Mouse (Mus musculus) neural tube, embryonic 13.5 days (tissue): ENCODE measurements around the gene Gm20503. TPM values are rescaled to one million over a fixed set of nuclear protein-coding genes. Genes with fewer than 3 reads are reported as not detected.
A peak's percentile ranks its signal among the peaks of the same experiment; 100 is the strongest.

Source experiments
- ATAC-seq: fragments of 200-750 bp; cut with Nextera tagmentation; 2 replicates; pipeline ENCODE4 v1.8.0; 2017; ENCODE audit warnings: low read depth, mild to moderate bottlenecking, moderate TSS enrichment, moderate library complexity
- H3K27ac ChIP-seq: fragments of 300-500 bp; sonication (generic); replicated peaks from 2 replicates; pipeline ENCODE4 v1.5.1; 2015; ENCODE audit warnings: moderate library complexity, mild to moderate bottlenecking, inconsistent platforms
- H3K27me3 ChIP-seq: fragments of 300-500 bp; sonication (generic); 2 replicates; pipeline ENCODE4 v1.6.1; 2015; ENCODE audit warnings: mild to moderate bottlenecking, inconsistent platforms
- H3K36me3 ChIP-seq: fragments of 300-500 bp; sonication (generic); 2 replicates; pipeline ENCODE4 v1.6.1; 2015; ENCODE audit warnings: mild to moderate bottlenecking, inconsistent platforms
- H3K4me1 ChIP-seq: fragments of 300-500 bp; sonication (generic); replicated peaks from 2 replicates; pipeline ENCODE4 v1.6.1; 2015; ENCODE audit warnings: inconsistent platforms
- H3K4me2 ChIP-seq: fragments of 300-500 bp; sonication (generic); 2 replicates; pipeline ENCODE4 v1.6.1; 2015; ENCODE audit warnings: inconsistent platforms, mild to moderate bottlenecking, moderate library complexity
- H3K4me3 ChIP-seq: fragments of 300-500 bp; sonication (generic); 2 replicates; pipeline ENCODE4 v1.5.1; 2015; ENCODE audit warnings: mild to moderate bottlenecking, inconsistent platforms
- H3K9ac ChIP-seq: fragments of 300-500 bp; sonication (generic); 2 replicates; pipeline ENCODE4 v1.6.1; 2015; ENCODE audit warnings: moderate library complexity, mild to moderate bottlenecking, inconsistent platforms
- H3K9me3 ChIP-seq: fragments of 300-500 bp; sonication (generic); 2 replicates; pipeline ENCODE4 v1.6.1; 2016; ENCODE audit warnings: inconsistent platforms
- WGBS: fragments of 180-500 bp; shearing (Covaris S2); methylation state at CpG from one replicate; pipeline ENCODE4 v1.1.7; 2015; 5-methylcytosine and 5-hydroxymethylcytosine counted together
- polyA plus RNA-seq: library from polyadenylated mRNA; unstranded; fragments of >200 nt; fragmentation: Nextera tagmentation; extraction: Ambion mirVana; gene quantifications from 2 replicates; pipeline ENCODE4 v1.2.1, GENCODE M21; 2015

Gm20503 gene
- 4.8 and 10.0 TPM in 2 replicates for polyA plus RNA-seq

- WGBS: under 1% methylated on average over 86 of the region's 89 CpGs
- Histone ChIP-seq H3K27ac (peak within 1 kb of the TSS; percentile 92), H3K9me3 (no peaks in the 10 kb centered on the region), H3K4me2 (peak within 1 kb of the TSS; percentile 91), H3K4me3 (peak within 1 kb of the TSS; percentile 95), H3K4me1 (peaks cover 34% of the 10 kb centered on the region), H3K27me3 (no peaks in the 10 kb centered on the region), H3K9ac (peak within 1 kb of the TSS; percentile 97), H3K36me3 (no peaks in the 10 kb centered on the region)
- peak; percentile 99 for ATAC-seq
These were observed at the start of gene Gm20503 for GRCm38 (mm10) chr4:59002948-59003805. Gene Gm20503, plus strand, starts transcription at chr4:59003210.

GRCm38 (mm10) chr4:58961719-58962118 is 41.3 kb upstream of the Gm20503 start:
- Histone ChIP-seq H3K36me3 (peaks cover 9% of the 10 kb centered on the region), H3K9ac (no peak overlapping the region), H3K4me1 (no peaks in the 10 kb centered on the region), H3K4me2 (no peak overlapping the region), H3K27ac (no peak overlapping the region), H3K9me3 (no peaks in the 10 kb centered on the region), H3K27me3 (no peaks in the 10 kb centered on the region), H3K4me3 (no peak overlapping the region)
- 96% methylated on average over 15 of the region's 15 CpGs for WGBS
- no peak for ATAC-seq

DNA sequence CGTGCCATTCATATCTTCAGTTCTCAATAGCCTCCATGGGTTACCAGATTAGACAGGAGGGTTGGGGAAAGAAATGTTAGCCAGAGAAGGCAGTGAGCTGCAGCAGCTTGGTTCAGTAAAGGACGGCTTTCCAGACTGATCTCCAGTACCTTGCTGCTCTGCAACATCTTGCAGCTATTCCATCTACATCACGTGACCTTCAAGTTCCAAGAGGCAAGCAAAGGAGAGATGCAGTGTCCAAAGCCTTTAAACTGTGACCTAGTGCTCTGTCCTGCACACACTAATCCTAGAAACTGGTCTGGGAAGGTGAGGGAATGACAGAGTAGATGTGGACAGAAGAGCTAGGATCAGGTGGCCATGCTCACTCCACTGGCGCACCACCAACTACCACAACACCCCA is 39.7 kb upstream of the Gm20503 start:
- Histone ChIP-seq H3K9ac (no peak overlapping the region), H3K27me3 (no peaks in the 10 kb centered on the region), H3K4me3 (no peak overlapping the region), H3K36me3 (no peaks in the 10 kb centered on the region), H3K4me1 (no peaks in the 10 kb centered on the region), H3K4me2 (no peak overlapping the region), H3K9me3 (no peaks in the 10 kb centered on the region), H3K27ac (no peak overlapping the region)
- WGBS: 95% methylated on average over 4 of the region's 4 CpGs
- no peak for ATAC-seq

- Histone ChIP-seq H3K4me2 (no peak overlapping the region), H3K27ac (no peak overlapping the region), H3K4me1 (no peaks in the 10 kb centered on the region), H3K27me3 (no peaks in the 10 kb centered on the region), H3K9me3 (no peaks in the 10 kb centered on the region), H3K9ac (no peak overlapping the region), H3K4me3 (no peak overlapping the region), H3K36me3 (no peaks in the 10 kb centered on the region)
- 76% methylated on average over 1 of the region's 1 CpGs for WGBS
- ATAC-seq: no peak
These were observed 37.9 kb upstream of the Gm20503 start for GRCm38 (mm10) chr4:58965136-58965535.

- H3K27me3 ChIP-seq: no peaks in the 10 kb centered on the region
- no peak for ATAC-seq
- H3K9ac ChIP-seq: no peak overlapping the region
- WGBS: 81% methylated on average over 4 of the region's 4 CpGs
- no peaks in the 10 kb centered on the region for H3K4me1 ChIP-seq
- no peaks in the 10 kb centered on the region for H3K9me3 ChIP-seq
- no peak overlapping the region for H3K4me2 ChIP-seq
- H3K27ac ChIP-seq: no peak overlapping the region
- no peak overlapping the region for H3K4me3 ChIP-seq
- no peaks in the 10 kb centered on the region for H3K36me3 ChIP-seq
These were observed 32.3 kb upstream of the Gm20503 start for GRCm38 (mm10) chr4:58970678-58971077.

GRCm38 (mm10) chr4:58975711-58976110 is 27.3 kb upstream of the Gm20503 start:
- Histone ChIP-seq H3K9me3 (no peaks in the 10 kb centered on the region), H3K27ac (no peak overlapping the region), H3K4me1 (no peaks in the 10 kb centered on the region), H3K4me2 (no peak overlapping the region), H3K9ac (no peak overlapping the region), H3K36me3 (no peaks in the 10 kb centered on the region), H3K27me3 (no peaks in the 10 kb centered on the region), H3K4me3 (no peak overlapping the region)
- ATAC-seq: no peak
- WGBS: 83% methylated on average over 5 of the region's 5 CpGs

GRCm38 (mm10) chr4:58981421-58981820 is 21.6 kb upstream of the Gm20503 start:
- Histone ChIP-seq H3K27ac (no peak overlapping the region), H3K9me3 (no peaks in the 10 kb centered on the region), H3K27me3 (no peaks in the 10 kb centered on the region), H3K4me2 (no peak overlapping the region), H3K4me3 (no peak overlapping the region), H3K36me3 (no peaks in the 10 kb centered on the region), H3K4me1 (peaks cover 3% of the 10 kb centered on the region; the same call in 1 of the 2 replicates), H3K9ac (no peak overlapping the region)
- ATAC-seq: no peak
- whole genome bisulfite sequencing: 59% methylated on average over 6 of the region's 6 CpGs

DNA sequence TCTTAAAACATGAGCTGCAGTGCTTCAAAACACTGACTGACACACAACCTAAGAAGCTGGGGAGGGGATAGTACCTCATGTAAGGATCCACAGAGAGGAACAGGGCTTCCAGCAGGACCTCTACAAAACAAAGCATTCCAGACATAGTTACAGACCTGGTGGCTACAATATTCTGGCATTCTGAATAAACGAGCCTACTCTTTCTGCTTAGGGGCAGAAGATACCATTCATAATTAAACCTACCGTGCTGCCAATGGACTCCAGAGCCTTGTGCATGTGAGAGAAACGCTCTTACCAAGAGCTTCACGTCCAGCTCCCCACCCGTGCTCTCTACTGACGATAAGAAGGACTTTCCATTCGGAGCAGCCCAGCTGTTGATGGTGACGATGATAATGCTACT is 20.2 kb upstream of the Gm20503 start:
- H3K27me3 ChIP-seq: no peaks in the 10 kb centered on the region
- 94% methylated on average over 8 of the region's 8 CpGs for WGBS
- H3K4me1 ChIP-seq: peaks cover 12% of the 10 kb centered on the region
- no peaks in the 10 kb centered on the region for H3K36me3 ChIP-seq
- no peaks in the 10 kb centered on the region for H3K9me3 ChIP-seq
- ATAC-seq: no peak
- H3K27ac ChIP-seq: no peak overlapping the region
- no peak overlapping the region for H3K4me2 ChIP-seq
- no peak overlapping the region for H3K4me3 ChIP-seq
- H3K9ac ChIP-seq: no peak overlapping the region

- no peaks in the 10 kb centered on the region for H3K9me3 ChIP-seq
- H3K4me1 ChIP-seq: peaks cover 12% of the 10 kb centered on the region
- H3K36me3 ChIP-seq: no peaks in the 10 kb centered on the region
- no peak overlapping the region for H3K27ac ChIP-seq
- WGBS: 23% methylated on average over 7 of the region's 7 CpGs
- no peak for ATAC-seq
- H3K4me3 ChIP-seq: no peak overlapping the region
- no peak overlapping the region for H3K4me2 ChIP-seq
- H3K27me3 ChIP-seq: no peaks in the 10 kb centered on the region
- no peak overlapping the region for H3K9ac ChIP-seq
These were observed 17.8 kb upstream of the Gm20503 start for GRCm38 (mm10) chr4:58985157-58985648.

DNA sequence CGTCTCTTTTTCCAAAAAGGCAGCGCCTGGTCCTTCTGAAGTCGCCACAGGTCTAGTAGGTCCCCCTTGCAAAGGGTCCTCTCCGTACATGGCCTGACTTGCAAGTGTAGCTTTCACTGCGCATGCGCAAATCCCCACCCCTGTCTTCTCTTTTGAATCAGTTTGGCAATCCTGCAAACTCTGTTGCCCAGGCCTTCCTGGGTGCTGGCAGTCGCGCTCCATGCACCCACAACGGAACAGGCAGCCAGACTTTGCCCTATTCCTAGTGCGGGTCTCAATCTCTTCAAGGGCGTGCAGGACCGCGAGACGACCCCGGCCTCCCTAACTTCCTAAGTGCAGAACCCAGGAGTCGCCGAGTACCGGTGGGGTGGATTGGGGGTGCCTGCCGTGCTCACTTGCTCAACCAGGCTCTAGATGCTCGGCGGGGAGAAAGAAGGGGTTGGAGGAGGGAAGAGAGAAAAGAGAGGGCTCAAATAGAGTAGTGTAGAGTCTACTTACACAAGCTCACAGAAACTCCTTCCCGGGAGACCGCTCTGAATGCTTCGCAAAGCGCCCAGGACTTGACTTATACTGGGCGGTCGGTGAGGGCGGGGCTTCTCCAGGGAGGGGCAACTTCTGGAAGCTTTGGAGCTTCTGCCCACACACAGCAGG is 16.3 kb upstream of the Gm20503 start, which contains the start of gene Ptgr1:
Gene Ptgr1, minus strand, starts transcription at position 580 of the 651 bp plus-strand sequence.
- peak within 1 kb of the TSS; percentile 67 for H3K9ac ChIP-seq
- 0 out of 2 replicates have a peak within 1 kb of the TSS, but pooled peaks have one; percentile 15 for H3K27ac ChIP-seq
- peaks cover 12% of the 10 kb centered on the region for H3K4me1 ChIP-seq
- H3K4me3 ChIP-seq: peak within 1 kb of the TSS; percentile 48
- no peaks in the 10 kb centered on the region for H3K9me3 ChIP-seq
- H3K4me2 ChIP-seq: peak within 1 kb of the TSS; percentile 86
- 2% methylated on average over 28 of the region's 28 CpGs for WGBS
- no peaks in the 10 kb centered on the region for H3K27me3 ChIP-seq
- peak; percentile 78 for ATAC-seq
- no peaks in the 10 kb centered on the region for H3K36me3 ChIP-seq

DNA sequence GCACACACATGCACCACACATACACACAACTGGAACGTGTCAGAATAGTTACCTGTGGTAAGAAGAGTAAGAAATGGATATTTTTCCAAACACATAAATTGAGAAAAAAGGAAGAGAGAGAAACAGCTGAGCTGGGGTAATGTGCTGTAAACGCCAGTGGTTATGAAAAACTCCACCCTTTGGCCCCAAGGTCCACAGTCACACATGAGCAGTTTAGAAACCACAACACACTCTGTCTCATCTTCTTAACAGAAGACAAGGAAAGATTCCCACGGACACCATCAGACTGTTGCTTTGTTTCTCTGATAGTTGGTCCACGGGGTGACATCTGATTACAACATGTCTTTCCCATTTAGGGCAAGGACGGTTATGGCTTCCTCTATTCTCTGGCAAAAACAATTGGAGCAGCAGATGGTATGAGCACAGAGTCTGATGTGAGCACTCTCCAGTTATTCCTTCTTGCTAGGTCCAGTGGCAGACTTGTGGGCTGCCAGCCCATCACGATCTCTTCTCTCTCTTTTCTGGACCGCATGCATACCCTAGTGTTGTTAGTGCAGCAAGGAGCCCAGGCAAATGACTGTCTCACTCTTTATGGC is 13.6 kb upstream of the Gm20503 start:
- ATAC-seq: no peak
- H3K4me3 ChIP-seq: no peak overlapping the region
- H3K4me2 ChIP-seq: no peak overlapping the region
- no peaks in the 10 kb centered on the region for H3K9me3 ChIP-seq
- H3K27ac ChIP-seq: no peak overlapping the region
- no peak overlapping the region for H3K9ac ChIP-seq
- no peaks in the 10 kb centered on the region for H3K27me3 ChIP-seq
- no peaks in the 10 kb centered on the region for H3K36me3 ChIP-seq
- WGBS: 78% methylated on average over 7 of the region's 7 CpGs
- peaks cover 12% of the 10 kb centered on the region for H3K4me1 ChIP-seq
